Mouse (Mus musculus): ENCODE results near the gene Ggnbp2. TPM values are rescaled to one million over a fixed set of nuclear protein-coding genes. Genes with fewer than 3 reads are reported as not detected.
"Not testable (repeated sequence)": the region's sequence is repeated elsewhere in the genome, so short reads cannot be mapped to it uniquely, and the experiment has no call there.

Ggnbp2 gene
- polyA plus RNA-seq, 1 experiment from 2014 or later: 68.7 TPM

GRCm38 (mm10) chr11:84846741-84847474 lies 23.7 kb downstream of the Ggnbp2 start:
- Histone ChIP-seq H3K9ac (ENCODE audit: low read length) (no peak overlapping the region), H3K36me3 (ENCODE audit: control insufficient read depth, insufficient read depth, low read length) (peaks cover 4% of the 10 kb centered on the region; the same call in 1 of the 2 replicates), H3K4me3 (ENCODE audit: low read depth, low read length) (no peak overlapping the region), H3K4me2 (ENCODE audit: low read depth, low read length, severe bottlenecking) (no peak overlapping the region), H3K9me3 (ENCODE audit: control insufficient read depth, low read length) (no peaks in the 10 kb centered on the region), H3K27ac (ENCODE audit: low read depth, low read length) (no peak overlapping the region), H3K4me1 (replicated peaks; ENCODE audit: control insufficient read depth, insufficient read depth, low read length) (no peaks in the 10 kb centered on the region), H3K27me3 (ENCODE audit: control insufficient read depth, insufficient read depth, low read length) (no peaks in the 10 kb centered on the region)
- DNase-seq (ENCODE audit: low spot score) (no peak), ATAC-seq (replicated peaks; ENCODE audit: low FRiP score) (no peak)
- 96% methylated on average over 15 of the region's 15 CpGs for WGBS

- no peak overlapping the region for H3K27ac ChIP-seq (ENCODE audit: low read depth, low read length)
- no peak overlapping the region for H3K4me2 ChIP-seq (ENCODE audit: low read depth, low read length, severe bottlenecking)
- H3K27me3 ChIP-seq (ENCODE audit: control insufficient read depth, insufficient read depth, low read length): no peaks in the 10 kb centered on the region
- no peaks in the 10 kb centered on the region for H3K9me3 ChIP-seq (ENCODE audit: control insufficient read depth, low read length)
- ATAC-seq (replicated peaks; ENCODE audit: low FRiP score): no peak
- H3K4me3 ChIP-seq (ENCODE audit: low read depth, low read length): no peak overlapping the region
- H3K9ac ChIP-seq (ENCODE audit: low read length): no peak overlapping the region
- no peaks in the 10 kb centered on the region for H3K4me1 ChIP-seq (replicated peaks; ENCODE audit: control insufficient read depth, insufficient read depth, low read length)
- 95% methylated on average over 2 of the region's 2 CpGs for WGBS
- H3K36me3 ChIP-seq (ENCODE audit: control insufficient read depth, insufficient read depth, low read length): no peaks in the 10 kb centered on the region; the same call in 1 of the 2 replicates
- no peak for DNase-seq (ENCODE audit: low spot score)
Measured at GRCm38 (mm10) chr11:84839330-84839729, 31.3 kb downstream of the Ggnbp2 start.

GRCm38 (mm10) chr11:84829495-84829894 lies 41.1 kb downstream of the Ggnbp2 start:
- not testable (repeated sequence) for H3K36me3 ChIP-seq (ENCODE audit: control insufficient read depth, insufficient read depth, low read length); ATAC-seq (replicated peaks; ENCODE audit: low FRiP score); H3K4me3 ChIP-seq (ENCODE audit: low read depth, low read length); DNase-seq (ENCODE audit: low spot score); H3K4me1 ChIP-seq (replicated peaks; ENCODE audit: control insufficient read depth, insufficient read depth, low read length); H3K27me3 ChIP-seq (ENCODE audit: control insufficient read depth, insufficient read depth, low read length); H3K27ac ChIP-seq (ENCODE audit: low read depth, low read length); H3K9me3 ChIP-seq (ENCODE audit: control insufficient read depth, low read length)
- WGBS: 79% methylated on average over 11 of the region's 11 CpGs
- Histone ChIP-seq H3K9ac (ENCODE audit: low read length) (peak overlapping the region; percentile 72), H3K4me2 (ENCODE audit: low read depth, low read length, severe bottlenecking) (peak overlapping the region; percentile 99)

- Histone ChIP-seq H3K9me3 (ENCODE audit: control insufficient read depth, low read length) (no peaks in the 10 kb centered on the region), H3K27ac (ENCODE audit: low read depth, low read length) (no peak within 1 kb of the TSS), H3K4me2 (ENCODE audit: low read depth, low read length, severe bottlenecking) (peak within 1 kb of the TSS; percentile 99), H3K36me3 (ENCODE audit: control insufficient read depth, insufficient read depth, low read length) (no peaks in the 10 kb centered on the region; the same call in 1 of the 2 replicates), H3K4me3 (ENCODE audit: low read depth, low read length) (peak within 1 kb of the TSS; percentile 65), H3K9ac (ENCODE audit: low read length) (peak within 1 kb of the TSS; percentile 72), H3K4me1 (replicated peaks; ENCODE audit: control insufficient read depth, insufficient read depth, low read length) (no peaks in the 10 kb centered on the region; the same call in 1 of the 2 replicates), H3K27me3 (ENCODE audit: control insufficient read depth, insufficient read depth, low read length) (no peaks in the 10 kb centered on the region)
- DNase-seq (ENCODE audit: low spot score) (peak; percentile 91), ATAC-seq (replicated peaks; ENCODE audit: low FRiP score) (peak; percentile 93)
- under 1% methylated on average over 62 of the region's 62 CpGs for WGBS
Measured at GRCm38 (mm10) chr11:84828516-84829399, 41.9 kb downstream of the Ggnbp2 start, which contains the start of gene Dhrs11. Dhrs11 (minus strand) TSS chr11:84828994.

GRCm38 (mm10) chr11:84827901-84828503 lies 42.6 kb downstream of the Ggnbp2 start:
- Histone ChIP-seq H3K9me3 (ENCODE audit: control insufficient read depth, low read length) (no peaks in the 10 kb centered on the region), H3K36me3 (ENCODE audit: control insufficient read depth, insufficient read depth, low read length) (no peaks in the 10 kb centered on the region; the same call in 1 of the 2 replicates), H3K27ac (ENCODE audit: low read depth, low read length) (no peak overlapping the region), H3K9ac (ENCODE audit: low read length) (peak overlapping the region; percentile 72), H3K4me3 (ENCODE audit: low read depth, low read length) (peak overlapping the region; percentile 65), H3K4me1 (replicated peaks; ENCODE audit: control insufficient read depth, insufficient read depth, low read length) (no peaks in the 10 kb centered on the region; the same call in 1 of the 2 replicates), H3K27me3 (ENCODE audit: control insufficient read depth, insufficient read depth, low read length) (no peaks in the 10 kb centered on the region), H3K4me2 (ENCODE audit: low read depth, low read length, severe bottlenecking) (peak overlapping the region; percentile 99)
- 0 out of 2 replicates have a peak, but pooled peaks have one; percentile 6 for ATAC-seq (replicated peaks; ENCODE audit: low FRiP score)
- WGBS: 46% methylated on average over 3 of the region's 3 CpGs
- no peak for DNase-seq (ENCODE audit: low spot score)

- 0 out of 2 replicates have a peak overlapping the region, but pooled peaks have one; percentile 11 for H3K4me2 ChIP-seq (ENCODE audit: low read depth, low read length, severe bottlenecking)
- H3K4me3 ChIP-seq (ENCODE audit: low read depth, low read length): no peak overlapping the region
- H3K27me3 ChIP-seq (ENCODE audit: control insufficient read depth, insufficient read depth, low read length): no peaks in the 10 kb centered on the region
- no peaks in the 10 kb centered on the region; the same call in 1 of the 2 replicates for H3K4me1 ChIP-seq (replicated peaks; ENCODE audit: control insufficient read depth, insufficient read depth, low read length)
- H3K9ac ChIP-seq (ENCODE audit: low read length): no peak overlapping the region
- ATAC-seq (replicated peaks; ENCODE audit: low FRiP score) (no peak), DNase-seq (ENCODE audit: low spot score) (no peak)
- no peaks in the 10 kb centered on the region for H3K9me3 ChIP-seq (ENCODE audit: control insufficient read depth, low read length)
- no peaks in the 10 kb centered on the region; the same call in 1 of the 2 replicates for H3K36me3 ChIP-seq (ENCODE audit: control insufficient read depth, insufficient read depth, low read length)
- H3K27ac ChIP-seq (ENCODE audit: low read depth, low read length): no peak overlapping the region
Measured at GRCm38 (mm10) chr11:84827492-84827891, 43.1 kb downstream of the Ggnbp2 start.

- Histone ChIP-seq H3K27ac (ENCODE audit: low read depth, low read length) (no peak overlapping the region), H3K9me3 (ENCODE audit: control insufficient read depth, low read length) (no peaks in the 10 kb centered on the region), H3K4me2 (ENCODE audit: low read depth, low read length, severe bottlenecking) (no peak overlapping the region), H3K4me3 (ENCODE audit: low read depth, low read length) (no peak overlapping the region), H3K9ac (ENCODE audit: low read length) (no peak overlapping the region), H3K36me3 (ENCODE audit: control insufficient read depth, insufficient read depth, low read length) (no peaks in the 10 kb centered on the region; the same call in 1 of the 2 replicates), H3K4me1 (replicated peaks; ENCODE audit: control insufficient read depth, insufficient read depth, low read length) (no peaks in the 10 kb centered on the region; the same call in 1 of the 2 replicates), H3K27me3 (ENCODE audit: control insufficient read depth, insufficient read depth, low read length) (no peaks in the 10 kb centered on the region)
- DNase-seq (ENCODE audit: low spot score) (no peak), ATAC-seq (replicated peaks; ENCODE audit: low FRiP score) (no peak)
- 83% methylated on average over 3 of the region's 3 CpGs for WGBS
Measured at GRCm38 (mm10) chr11:84826185-84826584, 44.4 kb downstream of the Ggnbp2 start.

GRCm38 (mm10) chr11:84825261-84825807 lies 45.3 kb downstream of the Ggnbp2 start:
- no peak for DNase-seq (ENCODE audit: low spot score)
- H3K4me1 ChIP-seq (replicated peaks; ENCODE audit: control insufficient read depth, insufficient read depth, low read length): no peaks in the 10 kb centered on the region; the same call in 1 of the 2 replicates
- 87% methylated on average over 10 of the region's 10 CpGs for WGBS
- no peak overlapping the region for H3K27ac ChIP-seq (ENCODE audit: low read depth, low read length)
- no peak for ATAC-seq (replicated peaks; ENCODE audit: low FRiP score)
- H3K9me3 ChIP-seq (ENCODE audit: control insufficient read depth, low read length): no peaks in the 10 kb centered on the region
- H3K36me3 ChIP-seq (ENCODE audit: control insufficient read depth, insufficient read depth, low read length): no peaks in the 10 kb centered on the region
- no peak overlapping the region for H3K9ac ChIP-seq (ENCODE audit: low read length)
- H3K4me3 ChIP-seq (ENCODE audit: low read depth, low read length): no peak overlapping the region
- no peak overlapping the region for H3K4me2 ChIP-seq (ENCODE audit: low read depth, low read length, severe bottlenecking)
- no peaks in the 10 kb centered on the region for H3K27me3 ChIP-seq (ENCODE audit: control insufficient read depth, insufficient read depth, low read length)
